Mouse (Mus musculus): ENCODE results near the gene Pign. TPM values are rescaled to one million over a fixed set of nuclear protein-coding genes. Genes with fewer than 3 reads are reported as not detected.

Pign gene
- polyA plus RNA-seq (2015; fragmentation: Nextera tagmentation; extraction: Ambion mirVana), result 10.7 and 14.0 TPM in 2 replicates

GRCm38 (mm10) chr1:105663171-105663961 is at the start of gene Pign, which contains the start of gene Relch:
Gene Pign, minus strand, starts transcription at chr1:105663677.
Gene Relch, plus strand, starts transcription at chr1:105663861.
- ATAC-seq (ENCODE audit: insufficient number of reproducible peaks, low FRiP score, low TSS enrichment, low read depth), result peak; percentile 98
- Histone ChIP-seq H3K4me2 (replicated peaks) (peak within 1 kb of the TSS; percentile 78), H3K4me1 (peaks cover 13% of the 10 kb centered on the region), H3K9ac (peak within 1 kb of the TSS; percentile 77), H3K27me3 (no peaks in the 10 kb centered on the region), H3K36me3 (no peaks in the 10 kb centered on the region), H3K4me3 (replicated peaks) (peak within 1 kb of the TSS; percentile 75), H3K9me3 (replicated peaks) (no peaks in the 10 kb centered on the region), H3K27ac (replicated peaks) (peak within 1 kb of the TSS; percentile 83)
- WGBS, result under 1% methylated on average over 41 of the region's 41 CpGs

- no peak overlapping the region for H3K4me2 ChIP-seq (replicated peaks)
- H3K4me1 ChIP-seq, result no peaks in the 10 kb centered on the region
- H3K4me3 ChIP-seq (replicated peaks), result no peak overlapping the region
- no peak overlapping the region for H3K9ac ChIP-seq
- 92% methylated on average over 2 of the region's 2 CpGs for WGBS
- no peaks in the 10 kb centered on the region for H3K27me3 ChIP-seq
- peaks cover 10% of the 10 kb centered on the region; the same call in 1 of the 2 replicates for H3K36me3 ChIP-seq
- no peaks in the 10 kb centered on the region for H3K9me3 ChIP-seq (replicated peaks)
- H3K27ac ChIP-seq (replicated peaks), result no peak overlapping the region
- ATAC-seq (ENCODE audit: insufficient number of reproducible peaks, low FRiP score, low TSS enrichment, low read depth), result no peak
These were observed 49.3 kb upstream of the Pign start for GRCm38 (mm10) chr1:105712822-105713221.

- Histone ChIP-seq H3K4me1 (no peaks in the 10 kb centered on the region), H3K4me2 (replicated peaks) (no peak overlapping the region), H3K9me3 (replicated peaks) (no peaks in the 10 kb centered on the region), H3K27ac (replicated peaks) (no peak overlapping the region), H3K9ac (no peak overlapping the region), H3K36me3 (peaks cover 18% of the 10 kb centered on the region; the same call in 1 of the 2 replicates), H3K27me3 (no peaks in the 10 kb centered on the region), H3K4me3 (replicated peaks) (no peak overlapping the region)
- no peak for ATAC-seq (ENCODE audit: insufficient number of reproducible peaks, low FRiP score, low TSS enrichment, low read depth)
- WGBS, result 21% methylated on average over 1 of the region's 1 CpGs
These were observed 47.8 kb upstream of the Pign start for GRCm38 (mm10) chr1:105711227-105711626.

GRCm38 (mm10) chr1:105709415-105709814 is 45.9 kb upstream of the Pign start:
- Histone ChIP-seq H3K27me3 (no peaks in the 10 kb centered on the region), H3K4me2 (replicated peaks) (no peak overlapping the region), H3K27ac (replicated peaks) (no peak overlapping the region), H3K9ac (no peak overlapping the region), H3K4me3 (replicated peaks) (no peak overlapping the region), H3K9me3 (replicated peaks) (no peaks in the 10 kb centered on the region), H3K4me1 (no peaks in the 10 kb centered on the region), H3K36me3 (peaks cover 16% of the 10 kb centered on the region; the same call in 1 of the 2 replicates)
- 63% methylated on average over 2 of the region's 2 CpGs for WGBS
- ATAC-seq (ENCODE audit: insufficient number of reproducible peaks, low FRiP score, low TSS enrichment, low read depth), result no peak

- Histone ChIP-seq H3K27ac (replicated peaks) (no peak overlapping the region), H3K27me3 (no peaks in the 10 kb centered on the region), H3K36me3 (0 out of 2 replicates have a peak, but pooled peaks cover 3% of the 10 kb centered on the region), H3K4me3 (replicated peaks) (no peak overlapping the region), H3K9me3 (replicated peaks) (no peaks in the 10 kb centered on the region), H3K9ac (no peak overlapping the region), H3K4me1 (no peaks in the 10 kb centered on the region), H3K4me2 (replicated peaks) (no peak overlapping the region)
- WGBS, result 87% methylated on average over 4 of the region's 4 CpGs
- ATAC-seq (ENCODE audit: insufficient number of reproducible peaks, low FRiP score, low TSS enrichment, low read depth), result no peak
These were observed 37.6 kb upstream of the Pign start for GRCm38 (mm10) chr1:105700984-105701530.

GRCm38 (mm10) chr1:105695581-105695980 is 32.1 kb upstream of the Pign start:
- Histone ChIP-seq H3K9ac (no peak overlapping the region), H3K27me3 (no peaks in the 10 kb centered on the region), H3K36me3 (no peaks in the 10 kb centered on the region), H3K27ac (replicated peaks) (no peak overlapping the region), H3K4me3 (replicated peaks) (no peak overlapping the region), H3K4me1 (no peaks in the 10 kb centered on the region), H3K9me3 (replicated peaks) (no peaks in the 10 kb centered on the region), H3K4me2 (replicated peaks) (no peak overlapping the region)
- WGBS, result 93% methylated on average over 2 of the region's 2 CpGs
- ATAC-seq (ENCODE audit: insufficient number of reproducible peaks, low FRiP score, low TSS enrichment, low read depth), result no peak

- H3K4me2 ChIP-seq (replicated peaks), result no peak overlapping the region
- H3K4me3 ChIP-seq (replicated peaks), result no peak overlapping the region
- H3K9ac ChIP-seq, result no peak overlapping the region
- H3K27me3 ChIP-seq, result no peaks in the 10 kb centered on the region
- no peak overlapping the region for H3K27ac ChIP-seq (replicated peaks)
- 79% methylated on average over 3 of the region's 3 CpGs for WGBS
- H3K36me3 ChIP-seq, result no peaks in the 10 kb centered on the region; the same call in 1 of the 2 replicates
- no peaks in the 10 kb centered on the region for H3K9me3 ChIP-seq (replicated peaks)
- H3K4me1 ChIP-seq, result no peaks in the 10 kb centered on the region
- no peak for ATAC-seq (ENCODE audit: insufficient number of reproducible peaks, low FRiP score, low TSS enrichment, low read depth)
These were observed 22.0 kb upstream of the Pign start for GRCm38 (mm10) chr1:105685501-105685900.

GRCm38 (mm10) chr1:105680587-105680986 is 17.1 kb upstream of the Pign start:
- no peak for ATAC-seq (ENCODE audit: insufficient number of reproducible peaks, low FRiP score, low TSS enrichment, low read depth)
- H3K27me3 ChIP-seq, result no peaks in the 10 kb centered on the region
- H3K9ac ChIP-seq, result no peak overlapping the region
- H3K27ac ChIP-seq (replicated peaks), result no peak overlapping the region
- H3K36me3 ChIP-seq, result no peaks in the 10 kb centered on the region; the same call in 1 of the 2 replicates
- H3K9me3 ChIP-seq (replicated peaks), result no peaks in the 10 kb centered on the region
- H3K4me3 ChIP-seq (replicated peaks), result no peak overlapping the region
- WGBS, result 83% methylated on average over 1 of the region's 1 CpGs
- no peaks in the 10 kb centered on the region for H3K4me1 ChIP-seq
- H3K4me2 ChIP-seq (replicated peaks), result no peak overlapping the region

- Histone ChIP-seq H3K27ac (replicated peaks) (no peak overlapping the region), H3K27me3 (no peaks in the 10 kb centered on the region), H3K4me3 (replicated peaks) (no peak overlapping the region), H3K4me2 (replicated peaks) (no peak overlapping the region), H3K9me3 (replicated peaks) (no peaks in the 10 kb centered on the region), H3K4me1 (no peaks in the 10 kb centered on the region), H3K9ac (no peak overlapping the region), H3K36me3 (no peaks in the 10 kb centered on the region)
- 90% methylated on average over 2 of the region's 2 CpGs for WGBS
- no peak for ATAC-seq (ENCODE audit: insufficient number of reproducible peaks, low FRiP score, low TSS enrichment, low read depth)
These were observed 11.3 kb upstream of the Pign start for GRCm38 (mm10) chr1:105674763-105675162.

GRCm38 (mm10) chr1:105669700-105670099 is 6.2 kb upstream of the Pign start:
- Histone ChIP-seq H3K9me3 (replicated peaks) (no peaks in the 10 kb centered on the region), H3K4me1 (peaks cover 7% of the 10 kb centered on the region), H3K4me3 (replicated peaks) (no peak overlapping the region), H3K36me3 (no peaks in the 10 kb centered on the region), H3K4me2 (replicated peaks) (no peak overlapping the region), H3K9ac (no peak overlapping the region), H3K27me3 (no peaks in the 10 kb centered on the region), H3K27ac (replicated peaks) (no peak overlapping the region)
- no peak for ATAC-seq (ENCODE audit: insufficient number of reproducible peaks, low FRiP score, low TSS enrichment, low read depth)

GRCm38 (mm10) chr1:105663962-105664812 is 710 bp upstream of the Pign start:
- Histone ChIP-seq H3K4me3 (replicated peaks) (peak overlapping the region; percentile 75), H3K4me2 (replicated peaks) (peak overlapping the region; percentile 78), H3K27me3 (no peaks in the 10 kb centered on the region), H3K27ac (replicated peaks) (peak overlapping the region; percentile 68), H3K9ac (peak overlapping the region; percentile 70), H3K36me3 (no peaks in the 10 kb centered on the region), H3K9me3 (replicated peaks) (no peaks in the 10 kb centered on the region), H3K4me1 (peaks cover 13% of the 10 kb centered on the region)
- WGBS, result under 1% methylated on average over 68 of the region's 68 CpGs
- ATAC-seq (ENCODE audit: insufficient number of reproducible peaks, low FRiP score, low TSS enrichment, low read depth), result no peak

Measured in embryonic facial prominence, embryonic 15.5 days (tissue).